Mouse (Mus musculus): ENCODE measurements at regions not wholly inside any gene's neighbourhood (a gene's known extent, or its start where the extent isn't known, plus 50 kb on each side); places are given as distances from the start of the nearest gene placed in this dataset.

DNA sequence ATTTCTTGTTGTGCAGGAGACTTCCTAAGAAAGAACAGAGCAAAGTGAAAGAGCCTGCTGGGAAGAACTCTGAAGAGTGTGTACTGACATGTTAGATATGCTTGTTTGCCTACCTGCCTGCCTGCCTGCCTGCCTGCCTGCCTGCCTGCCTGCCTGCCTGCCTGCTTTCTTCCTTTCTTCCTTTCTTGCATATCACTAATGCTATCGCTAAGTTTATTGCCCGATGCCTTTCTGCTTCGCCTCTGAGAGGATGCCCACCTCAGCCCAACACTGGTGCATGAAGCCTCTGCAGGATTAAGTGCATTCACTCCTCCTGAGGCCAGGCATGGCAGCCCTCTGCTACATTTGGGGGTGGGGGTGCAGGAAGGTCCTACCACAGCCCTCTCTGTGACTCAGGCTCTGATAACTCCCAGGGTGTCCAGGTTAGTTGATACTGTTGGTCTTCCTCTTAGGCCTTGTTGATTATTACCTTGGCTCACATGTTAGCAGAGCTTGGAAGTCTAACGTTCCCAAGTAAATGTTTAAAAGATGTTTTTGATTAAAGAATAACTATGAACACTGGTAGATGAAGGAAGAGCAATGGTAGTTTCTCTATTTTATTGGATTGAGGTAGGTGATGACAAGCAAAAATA, 547.6 kb downstream of the Etv1 start:
- ATAC-seq (replicated peaks; ENCODE audit: insufficient number of reproducible peaks, low FRiP score, low TSS enrichment, poor library complexity, severe bottlenecking), result no peak

DNA sequence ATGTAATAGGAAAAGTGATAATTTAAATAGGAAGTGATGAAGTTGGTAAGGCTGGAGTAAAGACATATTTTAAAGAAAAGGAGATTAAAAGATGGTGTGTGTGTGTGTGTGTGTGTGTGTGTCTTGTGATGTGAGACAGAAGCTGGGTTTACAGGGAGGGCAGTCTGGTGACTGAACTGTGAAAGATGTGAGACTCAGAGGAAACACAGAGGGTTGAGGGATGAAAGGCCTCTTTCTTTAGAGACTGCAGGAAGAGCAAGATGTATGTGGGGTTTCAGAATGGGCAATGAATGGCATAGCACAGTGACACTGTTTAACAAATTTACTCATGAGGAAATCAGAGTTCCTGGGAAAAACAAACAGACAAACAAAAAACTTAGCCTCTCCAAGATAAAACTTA, 549.2 kb downstream of the Etv1 start:
- ATAC-seq (replicated peaks; ENCODE audit: insufficient number of reproducible peaks, low FRiP score, low TSS enrichment, poor library complexity, severe bottlenecking), result no peak

DNA sequence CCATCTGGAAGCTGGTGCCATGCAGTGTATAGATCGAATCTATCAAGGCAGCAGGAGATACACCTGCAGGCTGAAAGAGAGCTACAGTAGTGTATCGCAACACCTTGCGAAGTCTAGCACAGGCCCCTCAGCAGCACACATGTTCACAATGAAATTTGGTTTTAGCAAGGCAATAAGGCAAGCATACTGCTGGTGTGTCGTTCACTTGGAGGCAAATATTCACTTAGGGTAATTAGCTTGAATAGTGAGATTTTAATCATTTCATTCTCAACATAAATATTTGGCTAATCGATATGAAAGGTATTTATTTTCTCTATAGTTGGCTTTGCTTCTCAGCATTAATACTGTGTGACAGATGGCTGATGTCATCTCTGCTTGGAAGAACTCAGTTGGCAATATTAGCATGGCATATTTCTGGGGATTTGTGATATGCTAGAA, 559.9 kb downstream of the Etv1 start:
- no peak for ATAC-seq (replicated peaks; ENCODE audit: insufficient number of reproducible peaks, low FRiP score, low TSS enrichment, poor library complexity, severe bottlenecking)

DNA sequence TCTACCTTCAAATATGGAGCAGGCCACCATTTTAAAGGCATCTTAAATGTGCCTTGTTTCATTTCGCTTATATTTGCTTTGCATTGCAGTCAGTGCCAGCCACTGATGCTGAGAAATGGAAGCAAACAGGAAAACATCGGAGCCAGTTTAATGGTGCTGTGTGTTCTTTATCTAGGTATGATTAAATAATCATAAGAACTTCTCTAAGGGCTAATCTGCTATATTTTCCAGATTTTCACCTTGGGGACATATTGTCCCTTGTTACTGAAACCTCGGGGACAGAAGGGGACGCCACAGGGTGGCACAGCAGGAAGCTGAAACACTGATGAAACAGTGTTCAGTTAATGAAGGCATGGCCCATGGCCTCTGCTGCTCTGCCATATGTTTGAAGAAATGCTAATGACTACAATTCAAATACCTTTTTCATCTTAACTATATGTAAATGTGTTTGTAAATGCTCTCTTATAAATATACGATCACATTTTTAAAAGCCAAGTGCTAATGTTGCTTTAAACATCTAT, 562.6 kb downstream of the Etv1 start:
- no peak for ATAC-seq (replicated peaks; ENCODE audit: insufficient number of reproducible peaks, low FRiP score, low TSS enrichment, poor library complexity, severe bottlenecking)

DNA sequence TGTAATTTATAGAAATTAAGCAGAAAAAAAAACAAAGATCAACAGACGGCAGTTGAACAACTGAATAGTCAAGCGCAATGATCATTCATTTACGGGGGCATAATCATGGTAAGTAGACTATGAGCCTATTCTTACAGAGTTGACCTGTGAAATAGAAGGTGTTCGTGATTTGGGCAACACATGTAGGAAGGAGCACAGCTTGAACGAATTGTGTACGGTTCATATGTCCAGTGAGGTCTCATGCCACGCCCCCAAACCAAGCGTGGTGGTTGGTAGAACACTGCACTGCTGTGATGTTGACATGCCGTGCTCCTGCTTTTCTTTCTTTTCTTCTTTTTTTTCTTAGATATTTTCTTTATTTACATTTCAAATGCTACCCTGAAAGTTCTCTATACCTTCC, 563.1 kb downstream of the Etv1 start:
- no peak for ATAC-seq (replicated peaks; ENCODE audit: insufficient number of reproducible peaks, low FRiP score, low TSS enrichment, poor library complexity, severe bottlenecking)

DNA sequence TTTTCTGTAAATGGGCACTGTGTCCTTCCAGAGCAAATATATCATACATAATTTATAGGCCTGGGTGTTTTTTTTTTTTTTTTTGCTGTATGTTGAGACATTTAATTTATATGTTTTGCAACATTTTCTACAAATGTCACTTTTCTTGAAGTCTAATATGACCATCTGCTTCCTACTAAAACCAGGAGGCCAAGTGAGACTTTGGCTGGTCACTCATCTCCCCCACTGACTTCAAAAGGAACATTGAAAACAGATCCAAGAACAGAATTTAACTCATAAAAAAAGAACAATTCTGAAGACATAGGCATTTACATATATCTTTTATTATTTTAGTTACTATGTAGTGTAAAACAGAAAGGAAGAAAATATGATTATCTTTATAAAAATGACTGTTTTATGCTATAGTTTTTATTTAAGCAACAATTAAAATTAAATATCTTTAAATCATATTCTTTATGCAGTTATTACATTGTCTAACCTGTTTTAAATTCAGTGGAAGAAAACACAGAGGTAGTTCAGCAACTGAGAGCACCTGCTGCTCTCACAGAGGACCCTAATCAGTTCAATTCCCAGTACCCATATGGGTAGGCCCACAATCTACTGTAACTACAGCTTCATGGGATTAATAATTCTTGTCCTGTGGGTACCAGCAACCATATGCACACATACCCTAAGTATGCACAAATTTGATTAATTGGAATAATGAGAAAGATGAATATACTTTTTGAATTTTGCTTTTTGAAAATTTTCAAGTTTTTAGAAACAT, 592.5 kb downstream of the Etv1 start:
- ATAC-seq (replicated peaks; ENCODE audit: insufficient number of reproducible peaks, low FRiP score, low TSS enrichment, poor library complexity, severe bottlenecking), result no peak

DNA sequence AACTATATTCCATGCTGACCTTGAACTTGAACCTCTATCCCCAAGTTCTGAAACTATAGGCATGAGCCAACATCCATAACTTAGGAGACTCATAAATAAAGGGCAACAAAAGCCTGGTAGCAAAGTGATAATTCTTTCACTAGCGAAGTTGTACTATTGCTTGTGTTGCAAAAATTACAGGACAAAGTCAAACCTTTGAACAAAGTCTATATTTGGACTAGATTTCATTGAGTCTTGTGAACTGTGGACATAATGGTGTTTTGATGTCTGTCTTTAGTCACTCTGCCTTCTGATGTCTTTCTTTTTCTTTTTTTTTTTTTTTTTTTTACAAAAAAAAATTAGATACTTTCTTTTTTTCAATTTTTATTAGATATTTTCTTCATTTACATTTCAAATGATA, 594.5 kb downstream of the Etv1 start:
- ATAC-seq (replicated peaks; ENCODE audit: insufficient number of reproducible peaks, low FRiP score, low TSS enrichment, poor library complexity, severe bottlenecking), result no peak
